Mouse (Mus musculus) liver, adult 2 months (tissue): ENCODE measurements at regions not wholly inside any gene's neighbourhood (a gene's known extent, or its start where the extent isn't known, plus 50 kb on each side); places are given as distances from the start of the nearest gene placed in this dataset.

ENCODE experiments used
- CTCF ChIP-seq: fragments of 200-500 bp; IDR thresholded peaks from 2 replicates; pipeline ENCODE4 v1.5.1; 2011; ENCODE audit warnings: low read depth, low read length, control low read depth
- POLR2A ChIP-seq: fragments of 200-500 bp; IDR thresholded peaks from 2 replicates; pipeline ENCODE4 v1.6.1; 2011; ENCODE audit warnings: low read length, control low read depth; ENCODE audit not compliant: insufficient read depth; ENCODE audit errors: extremely low read depth

GRCm38 (mm10) chr2:166258771-166259180 is 103.3 kb upstream of the Sulf2 start:
- TF ChIP-seq CTCF = no peak
- TF ChIP-seq POLR2A = no peak
